Mouse (Mus musculus) skeletal muscle tissue, adult 2 months (tissue): ENCODE measurements around the gene Rpl4.
"Not testable (repeated sequence)": the region's sequence is repeated elsewhere in the genome, so short reads cannot be mapped to it uniquely, and the experiment has no call there.

Experiments
- DNase-seq: peaks from one replicate; pipeline ENCODE4 v3.0.0-alpha.2; 2012; ENCODE audit warnings: low read depth, low spot score

Gene Rpl4

DNA sequence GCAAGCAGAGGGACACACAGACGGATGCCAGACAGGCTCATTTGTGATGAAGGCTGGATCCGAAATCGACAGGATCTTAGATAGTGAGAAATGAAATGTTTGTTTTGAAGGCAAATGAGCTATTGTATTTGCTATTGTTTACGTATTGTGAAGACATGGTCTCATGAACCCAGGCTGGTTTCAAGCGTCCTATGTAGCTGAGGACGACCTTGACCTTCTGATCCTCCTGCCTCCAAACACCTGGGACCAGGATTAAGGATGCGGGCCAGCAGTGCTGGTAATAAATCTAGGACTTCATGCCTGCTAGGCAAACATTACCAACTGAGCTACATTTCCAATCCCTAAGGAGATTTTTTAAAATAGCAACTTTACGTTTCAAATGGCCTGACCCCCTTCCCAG, 24.3 kb downstream of the Rpl4 start:
- DNase-seq, result no peak

DNA sequence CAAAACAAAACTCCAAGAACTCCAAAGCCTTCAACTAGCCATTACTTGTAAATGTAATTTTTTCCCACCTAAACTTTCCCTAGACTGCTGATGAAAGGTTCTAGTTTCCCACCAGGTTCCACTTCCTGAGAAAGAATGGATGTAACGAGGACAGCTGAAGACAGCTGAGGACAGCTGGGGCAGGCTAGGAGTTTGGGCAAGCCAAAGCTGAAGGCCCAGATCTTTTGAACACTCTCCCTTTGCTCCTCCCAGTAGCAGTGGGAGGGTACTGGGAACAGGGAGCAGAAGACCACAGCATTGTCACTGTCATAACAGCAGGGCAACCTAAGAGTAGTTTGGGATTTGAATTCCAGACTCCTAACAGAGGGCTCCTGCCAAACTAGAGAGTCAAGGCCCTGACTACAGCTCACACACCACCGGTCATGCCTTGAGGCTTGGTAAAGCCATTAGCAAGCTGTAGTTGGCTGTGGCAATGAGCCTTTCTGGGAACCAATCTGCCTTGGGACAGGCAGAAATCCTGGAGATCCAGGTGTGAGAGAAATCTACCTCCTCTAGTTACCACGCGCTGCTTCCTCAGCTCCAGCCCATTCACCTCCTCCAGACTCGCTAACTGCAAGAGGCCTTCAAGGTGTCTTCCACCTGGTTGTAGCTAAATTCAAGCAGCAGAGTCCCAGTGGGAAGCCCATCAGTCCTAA, 25.0 kb downstream of the Rpl4 start:
- DNase-seq, result no peak

DNA sequence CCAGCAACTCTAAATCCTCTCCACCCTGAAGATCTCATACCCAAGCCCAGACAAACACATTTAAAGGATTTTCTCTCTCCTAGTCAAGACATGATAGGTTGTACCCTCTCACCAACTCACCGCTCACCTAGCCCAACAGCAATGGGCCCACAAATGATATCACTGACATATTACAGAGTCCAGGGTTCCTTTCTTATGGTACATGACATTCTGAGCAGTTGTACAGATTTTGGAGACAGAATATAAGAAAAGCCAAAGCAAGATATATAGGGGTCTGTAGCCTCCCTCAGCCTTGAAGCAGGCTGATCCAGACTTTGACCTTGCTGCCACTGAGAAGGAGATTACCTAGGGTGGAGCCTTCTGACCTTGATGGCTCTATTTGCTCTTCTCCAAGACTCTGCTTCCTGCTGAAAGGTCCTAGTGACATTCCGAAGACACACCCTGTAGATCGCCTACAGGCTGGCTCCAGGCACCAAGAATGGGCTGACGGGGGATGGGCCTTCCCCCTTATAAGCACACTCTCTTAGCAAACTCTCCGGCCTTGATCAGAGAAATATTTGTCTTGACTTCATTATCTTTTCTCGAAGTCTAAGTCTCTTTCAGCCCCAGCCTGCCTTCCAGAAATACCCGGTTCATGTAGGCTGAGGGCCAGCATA, 25.7 kb downstream of the Rpl4 start:
- not testable (repeated sequence) for DNase-seq

- no peak for DNase-seq
Measured at GRCm38 (mm10) chr9:64199897-64200296, 26.7 kb downstream of the Rpl4 start.

DNA sequence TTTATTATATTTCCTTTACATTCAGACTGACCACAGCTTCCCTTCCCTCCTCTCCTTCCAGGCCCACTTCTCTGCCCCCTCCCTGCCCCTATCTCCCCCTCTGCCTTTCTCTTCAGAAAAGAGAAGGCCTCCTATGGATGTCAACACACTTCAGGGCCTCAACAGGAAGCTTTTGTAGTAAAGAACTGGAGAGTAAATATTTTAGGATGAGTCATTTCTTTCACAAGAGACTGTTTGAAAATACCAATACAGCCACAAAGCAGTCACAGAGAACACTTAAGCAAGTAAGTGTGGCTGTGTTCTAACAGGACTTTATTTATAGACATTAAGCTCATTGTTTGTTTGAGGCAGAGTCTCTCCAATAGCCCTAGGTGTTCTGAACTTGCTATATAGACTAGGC, 29.2 kb downstream of the Rpl4 start:
- DNase-seq, result no peak

GRCm38 (mm10) chr9:64202866-64203265, 29.7 kb downstream of the Rpl4 start:
- DNase-seq, result no peak

- DNase-seq, result no peak
Measured at GRCm38 (mm10) chr9:64207509-64208084, 34.4 kb downstream of the Rpl4 start.

DNA sequence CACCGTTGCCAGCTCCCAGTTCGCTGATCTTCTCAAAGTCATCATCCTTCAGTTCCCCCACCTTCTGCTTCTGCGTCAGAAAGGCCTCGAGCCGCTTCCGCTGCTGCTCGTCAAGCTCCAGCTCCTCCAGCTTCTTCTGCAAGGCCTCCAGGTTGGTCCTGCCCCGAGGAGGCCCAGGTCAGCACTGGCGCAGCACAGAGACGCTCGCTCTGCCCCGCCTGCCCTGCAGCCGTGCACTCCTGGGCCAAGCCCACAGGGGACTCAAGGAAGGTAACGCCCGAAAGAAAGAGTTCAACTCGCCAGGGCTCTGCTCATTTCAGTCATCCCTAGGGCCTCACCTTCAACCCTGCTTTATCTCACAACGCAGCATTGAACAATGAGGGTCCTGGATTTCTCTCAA, 41.3 kb downstream of the Rpl4 start:
- no peak for DNase-seq

GRCm38 (mm10) chr9:64216090-64216489, 42.9 kb downstream of the Rpl4 start:
- DNase-seq, result no peak

DNA sequence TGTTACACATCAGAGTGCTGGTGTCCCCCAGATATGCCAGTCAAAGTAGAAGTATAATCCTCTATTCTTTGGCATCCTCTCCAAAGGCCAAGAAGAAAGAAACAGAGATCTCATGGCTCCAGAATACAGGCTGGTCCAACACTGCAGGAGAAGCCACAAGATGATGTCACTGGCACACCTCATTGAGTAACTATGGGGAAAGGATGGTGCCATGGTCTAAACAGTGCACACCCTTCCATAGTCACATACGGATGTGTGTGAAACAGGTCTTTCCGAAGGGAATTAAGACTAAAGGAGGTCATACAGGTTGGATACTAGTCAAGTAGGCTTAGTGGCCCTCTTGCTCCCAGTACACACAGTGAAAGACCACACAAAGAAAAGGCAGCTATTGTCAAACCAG, 43.5 kb downstream of the Rpl4 start:
- no peak for DNase-seq

DNA sequence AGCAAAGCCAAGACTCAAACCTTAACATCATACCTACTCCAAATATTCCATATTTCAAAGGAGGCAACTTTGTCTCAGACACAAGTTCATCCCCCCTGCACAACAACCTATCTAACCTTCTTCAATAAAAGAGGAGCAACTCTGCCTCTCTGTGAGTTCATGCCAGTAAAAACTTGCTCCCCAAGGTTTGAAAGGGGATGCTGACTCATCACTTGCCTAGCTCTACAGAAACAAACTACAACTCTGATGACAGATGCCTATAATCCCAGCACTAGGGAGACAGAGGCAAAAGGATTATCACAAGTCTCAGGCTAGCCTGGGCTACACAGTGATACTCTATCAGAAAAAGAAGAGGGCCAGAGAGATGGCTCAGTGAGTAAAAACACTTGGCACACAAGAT, 44.7 kb downstream of the Rpl4 start:
- DNase-seq, result no peak

DNA sequence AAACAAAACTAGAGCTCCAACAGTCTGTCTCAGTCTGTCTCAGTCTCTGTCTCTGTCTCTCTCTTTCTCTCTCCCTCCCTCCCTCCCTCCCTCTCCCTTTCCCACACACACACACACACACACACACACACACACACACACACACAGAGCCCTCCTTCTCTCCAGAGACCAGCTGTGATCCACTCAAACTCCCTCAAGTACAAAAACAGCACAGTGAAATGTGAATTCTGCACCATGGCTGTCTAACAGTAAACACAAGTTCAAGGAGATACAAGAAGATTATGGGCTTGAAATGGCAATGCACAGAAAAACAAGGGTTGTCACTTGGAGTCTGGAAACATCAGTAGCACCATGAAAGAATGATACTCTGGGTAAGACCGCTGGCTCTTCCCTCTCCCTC, 46.1 kb downstream of the Rpl4 start:
- DNase-seq, result no peak

DNA sequence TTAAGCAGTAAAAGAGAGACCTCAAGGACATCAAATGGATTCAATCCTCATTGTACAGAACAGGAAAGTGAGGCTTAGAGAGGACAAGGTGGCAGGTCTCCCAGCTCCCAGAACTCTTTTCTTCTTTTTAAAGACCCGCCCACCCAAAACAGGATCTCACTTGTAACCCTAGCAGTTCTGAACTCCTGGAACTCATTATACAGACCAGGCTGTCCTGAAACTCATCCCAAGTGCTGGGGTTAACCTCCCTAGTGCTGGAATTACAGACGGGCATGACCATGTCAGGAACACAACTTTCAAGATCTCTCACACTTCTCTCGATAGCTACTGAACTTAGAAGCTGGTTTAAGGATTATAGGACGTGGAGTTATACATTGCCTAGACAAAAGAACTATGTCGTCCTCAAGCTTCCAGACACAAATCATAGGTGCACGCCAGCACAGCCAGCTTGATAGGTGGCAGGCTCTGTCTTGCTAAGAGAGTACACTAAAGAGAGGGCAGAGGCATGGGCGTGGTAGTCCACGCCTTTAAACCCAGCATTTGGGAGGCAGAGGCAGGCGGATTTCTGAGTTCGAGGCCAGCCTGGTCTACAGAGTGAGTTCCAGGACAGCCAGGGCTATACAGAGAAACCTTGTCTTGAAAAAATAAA, 46.7 kb downstream of the Rpl4 start:
- DNase-seq, result no peak

DNA sequence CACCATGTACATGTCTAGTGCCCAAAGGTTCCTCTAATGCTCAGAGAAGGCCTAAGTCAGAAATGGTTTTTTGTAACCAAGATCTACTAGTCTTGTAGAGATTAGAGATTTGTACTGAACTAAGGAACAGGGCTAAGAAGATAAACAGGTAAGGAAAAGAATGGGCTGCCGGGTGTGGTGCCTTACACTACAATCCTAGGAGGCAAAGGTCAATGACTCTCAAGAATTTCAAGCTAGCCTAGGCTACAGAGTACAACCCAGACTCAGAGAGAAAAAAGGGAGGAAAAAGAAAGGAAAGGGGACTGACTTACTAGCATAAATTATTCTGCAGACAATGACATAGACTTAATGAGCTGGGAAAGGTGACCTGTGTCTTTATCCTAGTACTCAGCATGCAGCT, 47.4 kb downstream of the Rpl4 start:
- DNase-seq, result no peak

DNA sequence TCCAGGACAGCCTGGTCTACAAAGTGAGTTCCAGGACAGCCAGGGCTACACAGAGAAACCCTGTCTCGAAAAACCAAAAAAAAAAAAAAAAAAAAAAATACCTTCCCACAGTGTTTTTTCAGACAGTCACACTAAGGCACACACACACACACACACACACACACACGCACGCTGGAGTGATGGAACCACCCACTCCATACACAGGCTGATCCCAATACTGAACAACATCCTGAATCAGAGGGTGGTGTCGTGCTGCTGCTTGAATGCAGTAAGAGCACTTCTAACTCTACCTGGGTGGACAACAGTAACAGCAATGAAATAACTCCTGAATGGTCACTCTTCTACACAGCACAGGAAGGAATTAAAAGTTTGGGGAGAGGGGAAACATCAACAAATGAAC, 48.3 kb downstream of the Rpl4 start:
- DNase-seq, result no peak

DNA sequence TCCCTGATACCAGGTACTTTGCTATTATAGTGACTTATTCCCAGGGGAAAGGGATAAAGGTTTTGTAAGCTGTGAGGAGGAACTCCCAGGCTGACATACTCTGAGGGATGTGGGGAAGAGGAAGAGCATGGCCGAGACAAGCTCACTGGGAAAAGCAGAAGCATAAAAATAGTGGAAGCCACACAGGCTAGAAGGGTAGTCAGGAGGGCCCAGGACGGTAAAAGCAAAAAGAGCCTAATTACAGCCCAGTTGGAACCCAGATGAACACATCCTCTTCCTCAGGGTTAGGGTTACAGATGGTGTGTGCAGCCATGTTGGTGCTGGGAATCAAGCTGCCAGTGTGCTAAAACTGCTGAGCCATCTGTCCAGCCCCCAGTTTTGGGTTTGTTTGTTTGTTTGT, 48.9 kb downstream of the Rpl4 start:
- no peak for DNase-seq

DNA sequence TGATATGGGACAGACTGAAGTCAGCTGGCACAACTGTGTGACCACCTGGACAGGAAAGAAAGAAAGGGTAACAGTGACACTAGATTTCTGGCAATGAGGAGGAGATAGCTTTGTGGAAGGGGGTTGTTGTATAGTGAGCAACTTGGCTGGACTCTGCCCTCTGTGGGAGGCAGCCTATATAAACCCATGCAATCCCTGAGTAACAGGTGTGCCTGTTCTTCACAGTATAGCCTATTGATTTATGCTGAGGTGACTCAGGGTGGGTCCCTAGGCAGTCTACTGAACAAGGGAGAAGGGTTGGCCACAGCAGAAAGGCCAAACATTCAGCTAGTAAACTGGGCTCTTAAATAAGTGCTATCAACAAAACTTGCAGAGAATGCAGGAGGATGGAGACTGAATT, 52.6 kb downstream of the Rpl4 start:
- no peak for DNase-seq

DNA sequence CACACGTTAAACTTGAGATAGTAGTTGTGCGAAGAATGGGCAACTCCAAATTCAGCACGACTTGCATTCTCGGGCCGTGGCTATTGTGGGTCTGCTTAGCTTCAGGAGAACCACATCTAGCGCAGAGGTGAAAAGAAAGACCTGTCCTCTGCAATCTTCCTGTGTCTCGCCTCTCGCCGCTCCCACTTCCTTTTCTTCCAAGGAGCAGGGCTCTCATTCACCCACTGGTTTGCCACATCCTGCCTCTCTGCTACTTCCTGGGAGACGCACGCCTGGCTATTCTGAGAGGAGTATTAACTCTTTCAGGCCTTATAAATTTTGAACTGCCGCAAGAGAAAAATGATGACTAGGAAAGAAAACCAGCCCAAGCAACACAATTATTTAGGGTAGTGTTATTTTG, 54.6 kb downstream of the Rpl4 start:
- DNase-seq, result no peak
